Mouse (Mus musculus) adrenal gland, adult 8-10 months (tissue): ENCODE results near the gene Zfp282. TPM values are rescaled to one million over a fixed set of nuclear protein-coding genes. Genes with fewer than 3 reads are reported as not detected.
"Not testable (repeated sequence)": the region's sequence is repeated elsewhere in the genome, so short reads cannot be mapped to it uniquely, and the experiment has no call there.

Source experiments
- DNase-seq: peaks from one replicate; pipeline ENCODE4 v3.0.0; 2022
- total RNA-seq, 4 experiments: library from RNA; stranded (reverse); gene quantifications; 2 replicates each; pipeline ENCODE4 v1.2.4; 2022

Gene Zfp282
- total RNA-seq, result 10 to 100 TPM in 1 of 4 experiments, 1 to 10 TPM in 3; 9.4 to 13.3 (median 9.7) TPM

GRCm38 (mm10) chr6:47877058-47877457 is at the start of gene Zfp282:
Gene Zfp282 (plus strand): TSS chr6:47877204.
- DNase-seq, result no peak

- DNase-seq, result no peak
Measured at GRCm38 (mm10) chr6:47827462-47827861, 49.5 kb upstream of the Zfp282 start.

GRCm38 (mm10) chr6:47828950-47829349 is 48.1 kb upstream of the Zfp282 start:
- no peak for DNase-seq

- DNase-seq, result peak; percentile 82
Measured at GRCm38 (mm10) chr6:47830104-47831078, 46.6 kb upstream of the Zfp282 start, which contains the start of gene Zfp786. Gene Zfp786 (minus strand): TSS chr6:47830867.

- DNase-seq, result no peak
Measured at GRCm38 (mm10) chr6:47832220-47832619, 44.8 kb upstream of the Zfp282 start.

- peak; percentile 92 for DNase-seq
Measured at GRCm38 (mm10) chr6:47835482-47835983, 41.5 kb upstream of the Zfp282 start, which contains the start of gene Zfp398. Gene Zfp398 (plus strand): TSS chr6:47835661.

- DNase-seq, result peak; percentile 35
Measured at GRCm38 (mm10) chr6:47835984-47836521, 41.0 kb upstream of the Zfp282 start.

GRCm38 (mm10) chr6:47837630-47838029 is 39.4 kb upstream of the Zfp282 start:
- DNase-seq, result no peak

GRCm38 (mm10) chr6:47841077-47841476 is 35.9 kb upstream of the Zfp282 start:
- DNase-seq, result no peak

GRCm38 (mm10) chr6:47841831-47842230 is 35.2 kb upstream of the Zfp282 start:
- no peak for DNase-seq

- DNase-seq, result no peak
Measured at GRCm38 (mm10) chr6:47842337-47842736, 34.7 kb upstream of the Zfp282 start.

GRCm38 (mm10) chr6:47845779-47846178 is 31.2 kb upstream of the Zfp282 start:
- no peak for DNase-seq

GRCm38 (mm10) chr6:47857241-47857640 is 19.8 kb upstream of the Zfp282 start:
- no peak for DNase-seq

- DNase-seq, result not testable (repeated sequence)
Measured at GRCm38 (mm10) chr6:47857729-47858128, 19.3 kb upstream of the Zfp282 start.

- DNase-seq, result no peak
Measured at GRCm38 (mm10) chr6:47872266-47872665, 4.7 kb upstream of the Zfp282 start.

GRCm38 (mm10) chr6:47877461-47878132 is 593 bp downstream of the Zfp282 start:
- DNase-seq, result peak; percentile 90

GRCm38 (mm10) chr6:47878133-47878514 is 1.1 kb downstream of the Zfp282 start:
- no peak for DNase-seq

- DNase-seq, result no peak
Measured at GRCm38 (mm10) chr6:47878593-47878992, 1.6 kb downstream of the Zfp282 start.

GRCm38 (mm10) chr6:47879049-47879716 is 2.2 kb downstream of the Zfp282 start:
- DNase-seq, result no peak

- no peak for DNase-seq
Measured at GRCm38 (mm10) chr6:47880166-47880565, 3.2 kb downstream of the Zfp282 start.

GRCm38 (mm10) chr6:47888812-47889383 is 11.9 kb downstream of the Zfp282 start:
- DNase-seq, result no peak

- DNase-seq, result peak; percentile 24
Measured at GRCm38 (mm10) chr6:47899416-47899815, 22.4 kb downstream of the Zfp282 start.
